ENCODE assay signal across 27 mouse cellular contexts in the genomic region with DNA sequence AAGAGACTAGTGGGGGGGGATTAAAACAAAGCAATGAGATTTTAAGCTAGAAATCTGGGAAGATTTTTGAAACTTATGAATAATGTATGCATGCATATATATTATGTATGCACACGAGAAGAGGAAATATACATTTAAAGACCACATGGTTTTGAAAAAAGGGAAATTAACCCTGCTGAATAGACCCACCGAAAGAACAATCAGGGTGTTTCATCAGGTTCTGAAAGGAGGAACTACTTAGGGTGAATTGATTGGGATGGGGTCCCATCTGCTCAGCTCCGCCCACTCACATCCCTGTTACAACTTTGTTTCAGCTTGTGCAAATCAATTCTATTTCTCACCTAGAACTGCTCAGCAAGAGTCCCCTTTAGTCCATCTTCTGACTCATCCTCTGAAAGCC. TPM values are rescaled to one million over a fixed set of nuclear protein-coding genes. Genes with fewer than 3 reads are reported as not detected.
DNase-seq lines count a peak whose midpoint lies in the region; ATAC-seq and TF ChIP-seq lines count a peak whose summit lies in the region.
"Had no signal": no experiment of that assay in that cellular context is flagged by ENCODE, and none has a peak within 500 bp of the region (broad histone marks: within the 10 kb centered on the region; RNA-seq: fewer than 3 reads in every experiment).

No protein-coding gene starts in this region.

- ATAC-seq in forebrain, embryonic 14.5 days: 0 out of 2 replicates have a peak, but pooled peaks have one; percentile 20
- ATAC-seq in forebrain, postnatal 0 days: no peak
- peak; percentile 75 for ATAC-seq in megakaryocyte progenitor cell, adult 5-6 weeks (replicated peaks; ENCODE audit: poor library complexity)
- no peak for ATAC-seq in stomach, postnatal 0 days (ENCODE audit: low FRiP score, low TSS enrichment)
- ATAC-seq: intestine, postnatal 0 days had no signal

- no peak for TF ChIP-seq EP300 in stomach, postnatal 0 days (optimal IDR thresholded peaks at IDR 0.05)

- no peaks in the 10 kb centered on the region for H3K27me3 ChIP-seq in forebrain, embryonic 14.5 days (replicated peaks; ENCODE audit: control insufficient read depth, insufficient read depth, low read length)
- no peaks in the 10 kb centered on the region for H3K27me3 ChIP-seq in forebrain, postnatal 0 days (ENCODE audit: insufficient read depth, low read length)
- H3K27me3 ChIP-seq in stomach, postnatal 0 days (ENCODE audit: control insufficient read depth, insufficient read depth, low read length): no peaks in the 10 kb centered on the region
- H3K27me3 ChIP-seq: forebrain, embryonic 12.5 days; hindbrain, embryonic 13.5 days; neural tube, embryonic 12.5 days; stomach, embryonic 15.5 days had no signal

- H3K9me3 ChIP-seq in forebrain, embryonic 14.5 days (replicated peaks; ENCODE audit: control insufficient read depth, low read length): no peaks in the 10 kb centered on the region
- H3K9me3 ChIP-seq in forebrain, postnatal 0 days (ENCODE audit: low read length): no peaks in the 10 kb centered on the region
- H3K9me3 ChIP-seq in stomach, postnatal 0 days (ENCODE audit: control insufficient read depth, low read length): no peaks in the 10 kb centered on the region
- H3K9me3 ChIP-seq: forebrain, embryonic 12.5 days; hindbrain, embryonic 13.5 days; midbrain, embryonic 10.5 days; neural tube, embryonic 12.5 days; stomach, embryonic 15.5 days had no signal

- no peak overlapping the region for H3K27ac ChIP-seq in forebrain, embryonic 14.5 days (ENCODE audit: low read depth, low read length)
- no peak overlapping the region for H3K27ac ChIP-seq in forebrain, postnatal 0 days (ENCODE audit: low read depth, low read length)
- H3K27ac ChIP-seq in stomach, postnatal 0 days (replicated peaks): no peak overlapping the region
- H3K27ac ChIP-seq: forebrain, embryonic 12.5 days; hindbrain, embryonic 13.5 days; liver, embryonic 14.5 days; macrophage; midbrain, embryonic 10.5 days; neural tube, embryonic 12.5 days; stomach, embryonic 15.5 days had no signal

- no peak overlapping the region for H3K4me3 ChIP-seq in forebrain, embryonic 14.5 days (ENCODE audit: low read depth, low read length)
- no peak overlapping the region for H3K4me3 ChIP-seq in forebrain, postnatal 0 days (ENCODE audit: low read depth, low read length)
- no peak overlapping the region for H3K4me3 ChIP-seq in stomach, postnatal 0 days (ENCODE audit: low read depth, low read length)
- H3K4me3 ChIP-seq: erythroblast, embryonic 14.5 days; forebrain, embryonic 12.5 days; hindbrain, embryonic 13.5 days; midbrain, embryonic 10.5 days; myocyte; neural tube, embryonic 12.5 days; stomach, embryonic 15.5 days had no signal

- 0 out of 2 replicates have a peak, but pooled peaks cover 6% of the 10 kb centered on the region for H3K4me1 ChIP-seq in forebrain, embryonic 14.5 days (ENCODE audit: control insufficient read depth, insufficient read depth, low read length)
- no peaks in the 10 kb centered on the region for H3K4me1 ChIP-seq in forebrain, postnatal 0 days (ENCODE audit: insufficient read depth)
- H3K4me1 ChIP-seq in stomach, postnatal 0 days (replicated peaks; ENCODE audit: control insufficient read depth, insufficient read depth): no peaks in the 10 kb centered on the region; the same call in 1 of the 2 replicates

- no peaks in the 10 kb centered on the region for H3K36me3 ChIP-seq in forebrain, embryonic 14.5 days (ENCODE audit: control insufficient read depth, insufficient read depth, low read length)
- H3K36me3 ChIP-seq in forebrain, postnatal 0 days (ENCODE audit: insufficient read depth): no peaks in the 10 kb centered on the region
- no peaks in the 10 kb centered on the region for H3K36me3 ChIP-seq in stomach, postnatal 0 days (ENCODE audit: control insufficient read depth, insufficient read depth, low read length)
- H3K36me3 ChIP-seq: forebrain, embryonic 12.5 days; hindbrain, embryonic 13.5 days; midbrain, embryonic 10.5 days; neural tube, embryonic 12.5 days; stomach, embryonic 15.5 days had no signal

- 26% methylated on average over 3 of the region's 3 CpGs for WGBS in forebrain, embryonic 14.5 days
- WGBS in forebrain, postnatal 0 days: 28% methylated on average over 3 of the region's 3 CpGs
- WGBS in stomach, postnatal 0 days: 90% methylated on average over 3 of the region's 3 CpGs

- no peak overlapping the region for H3K4me2 ChIP-seq in forebrain, embryonic 14.5 days (ENCODE audit: low read length)
- no peak overlapping the region for H3K4me2 ChIP-seq in forebrain, postnatal 0 days (ENCODE audit: low read depth)
- H3K4me2 ChIP-seq in stomach, postnatal 0 days (replicated peaks; ENCODE audit: low read depth): no peak overlapping the region
- H3K4me2 ChIP-seq: forebrain, embryonic 12.5 days; hindbrain, embryonic 13.5 days; neural tube, embryonic 12.5 days; stomach, embryonic 15.5 days had no signal

- no peak overlapping the region for H3K9ac ChIP-seq in forebrain, embryonic 14.5 days (ENCODE audit: low read length)
- H3K9ac ChIP-seq in forebrain, postnatal 0 days: no peak overlapping the region
- no peak overlapping the region for H3K9ac ChIP-seq in stomach, postnatal 0 days (ENCODE audit: low read length)
- H3K9ac ChIP-seq: forebrain, embryonic 12.5 days; hindbrain, embryonic 13.5 days; liver, embryonic 14.5 days; neural tube, embryonic 12.5 days; stomach, embryonic 15.5 days had no signal

- TF ChIP-seq CTCF in forebrain, postnatal 0 days (IDR thresholded peaks at IDR 0.05; ENCODE audit: low read depth): no peak
- no peak for TF ChIP-seq CTCF in stomach, postnatal 0 days (IDR thresholded peaks at IDR 0.05; ENCODE audit: low read depth)

- DNase-seq in forebrain, embryonic 14.5 days (ENCODE audit: low spot score): no peak
- DNase-seq in forebrain, postnatal 0 days: no peak
- peak; percentile 22 for DNase-seq in 416B (ENCODE audit: low read depth)
- peak; percentile 44 for DNase-seq in brain, adult 2 months (ENCODE audit: low read depth, low spot score)
- DNase-seq in cerebellum, adult 11-12 months: no peak
- DNase-seq in stomach, postnatal 0 days (ENCODE audit: low spot score): no peak
- DNase-seq: adrenal gland, postnatal 36 days; cerebellum, adult 11 months; heart, postnatal 14 days; kidney, adult 9 months; kidney, postnatal 10 days; layer of hippocampus, adult 9-11 months; liver; lung, adult 2 months; lung, postnatal 10 days; thymus, postnatal 14 days had no signal

RNA-seq across cellular contexts. Expression of gene Galnt7, which starts 57.0 kb away (rescaled TPM):
- polyA plus RNA-seq in forebrain, embryonic 14.5 days (2014; fragmentation: Nextera tagmentation; extraction: Ambion mirVana): 9.1 and 10.3 TPM in 2 replicates
- total RNA-seq in forebrain, postnatal 0 days (2014; rRNA removed): 7.2 and 8.0 TPM in 2 replicates
- polyA plus RNA-seq in forebrain, postnatal 0 days (2015; fragmentation: Nextera tagmentation; extraction: Ambion mirVana): 4.0 and 5.3 TPM in 2 replicates
- 15.5 and 15.9 TPM in 2 replicates for total RNA-seq in megakaryocyte progenitor cell, adult 5-6 weeks (2015)
- 17.9 and 20.4 TPM in 2 replicates for total RNA-seq in megakaryocyte progenitor cell, adult 5-6 weeks (2017)
- 29.6 and 30.6 TPM in 2 replicates for polyA plus RNA-seq in stomach, postnatal 0 days (2015; fragmentation: Nextera tagmentation; extraction: Ambion mirVana)
- polyA plus RNA-seq: erythroblast, embryonic 14.5 days had no signal

Comparison
In these comparisons a context has a peak if more than half of its experiments do, and no peak if none do; other contexts are left out.
1. ATAC-seq: peak in forebrain, embryonic 14.5 days (single experiment) and megakaryocyte progenitor cell, adult 5-6 weeks (single experiment); none in forebrain, postnatal 0 days (single experiment) and stomach, postnatal 0 days (single experiment).
2. DNase-seq: peak in 416B (single experiment) and brain, adult 2 months (single experiment); none in forebrain, embryonic 14.5 days (single experiment), forebrain, postnatal 0 days (single experiment), cerebellum, adult 11-12 months (single experiment) and stomach, postnatal 0 days (single experiment).